Mouse (Mus musculus) monocyte, adult 2 months (primary cell): Measurements from ENCODE around the gene Map6.

Source experiments
- DNase-seq, 2 experiments: peaks; one replicate each; pipeline ENCODE4 v3.0.0; 2022; ENCODE audit warnings: low spot score in 2 of 2, low read depth in 1 of 2

Gene Map6

DNA sequence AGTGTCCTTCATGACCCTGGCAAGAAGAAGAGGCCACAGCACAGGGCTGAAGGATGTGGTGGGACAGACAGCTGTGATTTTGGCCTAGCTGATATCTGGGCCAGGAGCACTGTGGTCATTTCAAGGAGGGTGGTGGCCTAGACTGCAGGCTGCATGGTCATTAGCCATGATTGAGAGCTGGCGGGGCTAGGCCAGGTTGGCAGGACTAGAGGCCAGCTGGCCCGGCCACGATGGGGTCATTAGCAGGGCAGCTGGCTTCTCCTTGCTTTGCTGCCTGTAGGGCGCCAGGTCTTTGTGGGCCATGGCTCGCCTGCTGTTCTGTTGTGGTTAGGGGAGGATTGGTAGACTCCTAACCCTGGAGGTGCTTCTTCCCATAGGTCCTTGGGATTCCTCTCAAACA lies 118.8 kb downstream of the Map6 start:
- no peak for DNase-seq
